Mouse (Mus musculus) G1E (cell line): ENCODE results near the gene Fscn2.

Source experiments
- CTCF ChIP-seq: IDR thresholded peaks from 2 replicates; pipeline ENCODE4 v1.5.1; 2012; ENCODE audit warnings: low read depth, low read length, inconsistent platforms, mixed read lengths
- GATA1 ChIP-seq: IDR thresholded peaks from 2 replicates; pipeline ENCODE4 v1.6.1; 2012; ENCODE audit warnings: borderline replicate concordance, low read length, inconsistent platforms, mixed read lengths
- GATA2 ChIP-seq: IDR thresholded peaks from 2 replicates; pipeline ENCODE4 v1.6.1; 2012; ENCODE audit warnings: low read depth, low read length, inconsistent platforms, borderline replicate concordance

GRCm38 (mm10) chr11:120345067-120345681 is 16.2 kb upstream of the Fscn2 start:
- no peak for TF ChIP-seq CTCF
- TF ChIP-seq GATA2 = no peak
- TF ChIP-seq GATA1 = no peak
